Mouse (Mus musculus) cortical plate, adult 2 months (tissue): Measurements from ENCODE around the gene Ccdc127. TPM values are rescaled to one million over a fixed set of nuclear protein-coding genes. Genes with fewer than 3 reads are reported as not detected.

Experiments
- H3K27ac ChIP-seq: fragments of 200-500 bp; 2 replicates; pipeline ENCODE4 v1.5.1; 2012; ENCODE audit warnings: low read length, control low read depth, inconsistent platforms; ENCODE audit not compliant: insufficient read depth
- H3K4me1 ChIP-seq: fragments of 200-500 bp; 2 replicates; pipeline ENCODE4 v1.6.1; 2011; ENCODE audit warnings: low read length; ENCODE audit not compliant: control insufficient read depth, insufficient read depth
- H3K4me3 ChIP-seq: fragments of 200-500 bp; 2 replicates; pipeline ENCODE4 v1.5.1; 2011; ENCODE audit warnings: mild to moderate bottlenecking, low read length, control low read depth; ENCODE audit not compliant: insufficient read depth
- CTCF ChIP-seq: fragments of 200-500 bp; IDR thresholded peaks from 2 replicates; pipeline ENCODE4 v1.5.1; 2011; ENCODE audit warnings: mild to moderate bottlenecking, control low read depth, low read length; ENCODE audit not compliant: insufficient read depth; ENCODE audit errors: extremely low read depth
- POLR2A ChIP-seq: fragments of 200-500 bp; IDR thresholded peaks from 2 replicates; pipeline ENCODE4 v1.6.1; 2011; ENCODE audit warnings: mild to moderate bottlenecking, low read length, control low read depth; ENCODE audit not compliant: insufficient read depth; ENCODE audit errors: extremely low read depth
- polyA plus RNA-seq: library from polyadenylated mRNA; depleted of rRNA; stranded (reverse); fragments of >200 nt; gene quantifications from 2 replicates; pipeline ENCODE4 v1.2.3, GENCODE M21; 2012; rRNA removed

Gene Ccdc127
- polyA plus RNA-seq, 1 experiment = 34.5 TPM

DNA sequence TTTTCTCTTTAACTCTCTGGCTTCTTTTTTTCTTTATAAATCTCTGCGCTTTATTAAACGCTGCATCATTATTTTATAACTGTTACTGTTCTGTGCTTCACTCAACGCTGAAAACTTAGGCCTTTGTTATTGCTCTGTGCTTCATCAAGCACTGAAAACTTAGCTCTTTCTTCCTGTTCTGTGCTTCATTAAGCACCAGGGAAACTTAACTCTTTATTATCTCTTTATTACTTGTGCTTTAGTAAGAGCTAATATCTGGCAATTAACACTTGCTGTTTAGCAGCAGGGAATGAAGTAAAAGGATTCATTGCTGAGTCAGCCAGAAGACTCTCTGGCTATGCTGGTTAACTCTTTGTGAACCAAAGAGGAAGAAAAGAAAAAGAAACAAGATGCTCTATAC, 32.2 kb downstream of the Ccdc127 start:
- H3K27ac ChIP-seq = no peak overlapping the region
- TF ChIP-seq CTCF = no peak
- TF ChIP-seq POLR2A = no peak

DNA sequence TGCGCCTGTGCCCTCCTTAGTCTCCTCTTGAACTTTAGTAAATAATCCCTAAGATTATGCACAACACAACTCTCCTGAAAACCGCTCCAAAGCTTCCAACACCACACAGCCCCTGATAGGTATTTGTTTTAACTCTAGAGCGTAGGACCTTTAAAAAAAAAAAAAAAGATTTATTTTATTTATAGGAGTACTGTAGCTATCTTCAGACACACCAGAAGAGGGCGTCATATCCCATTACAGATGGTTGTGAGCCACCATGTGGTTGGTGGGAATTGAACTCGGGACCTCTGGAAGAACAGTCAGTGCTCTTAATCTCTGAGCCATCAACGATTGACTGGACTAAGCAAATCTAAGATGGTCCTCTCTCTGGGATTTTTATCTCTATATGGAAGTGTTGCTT, 39.6 kb downstream of the Ccdc127 start:
- Histone ChIP-seq H3K4me3 (peak overlapping the region; percentile 95; the same call in 1 of the 2 replicates), H3K4me1 (no peaks in the 10 kb centered on the region; the same call in 1 of the 2 replicates), H3K27ac (no peak overlapping the region)
- TF ChIP-seq POLR2A = no peak
- no peak for TF ChIP-seq CTCF

More for the DNA sequence above, 32.2 kb downstream of the Ccdc127 start:
- Histone ChIP-seq H3K4me3 (no peak overlapping the region), H3K4me1 (no peaks in the 10 kb centered on the region)

DNA sequence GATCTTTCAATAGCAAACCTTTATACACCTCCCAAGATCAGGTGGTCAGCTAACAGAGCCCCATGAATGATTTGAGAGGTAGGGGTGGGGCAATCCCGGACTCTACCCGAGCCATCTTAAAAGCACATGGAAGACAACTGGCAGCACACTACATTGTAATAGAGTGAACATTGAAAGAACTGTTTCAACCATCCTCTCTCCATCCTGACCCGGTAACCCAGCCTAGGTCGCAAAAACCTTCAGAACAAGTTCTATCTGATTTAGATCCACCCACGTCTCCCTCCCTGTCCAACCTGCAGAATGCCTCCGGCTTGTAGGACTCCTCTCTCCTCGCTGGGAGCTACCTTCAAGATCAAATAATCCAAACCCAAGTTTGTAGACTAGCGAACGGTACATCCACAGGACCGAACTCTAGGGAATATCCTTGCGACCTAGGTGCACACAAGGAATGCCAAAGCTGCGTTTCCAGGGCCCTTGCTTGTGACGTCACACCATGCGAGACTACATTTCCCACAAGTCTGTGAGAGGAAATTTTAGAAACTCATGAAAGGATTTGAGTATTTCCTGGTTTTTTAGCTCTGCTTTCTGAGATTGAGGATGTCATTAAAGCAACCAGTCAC, 40.4 kb downstream of the Ccdc127 start, which contains the start of gene Zfp72:
Gene Zfp72 (minus strand): TSS at position 466 of the 620 bp plus-strand sequence.
- TF ChIP-seq POLR2A (peak; percentile 68), CTCF (no peak)
- no peaks in the 10 kb centered on the region; the same call in 1 of the 2 replicates for H3K4me1 ChIP-seq
- H3K4me3 ChIP-seq = peak within 1 kb of the TSS; percentile 95
- no peak within 1 kb of the TSS; the same call in 1 of the 2 replicates for H3K27ac ChIP-seq

DNA sequence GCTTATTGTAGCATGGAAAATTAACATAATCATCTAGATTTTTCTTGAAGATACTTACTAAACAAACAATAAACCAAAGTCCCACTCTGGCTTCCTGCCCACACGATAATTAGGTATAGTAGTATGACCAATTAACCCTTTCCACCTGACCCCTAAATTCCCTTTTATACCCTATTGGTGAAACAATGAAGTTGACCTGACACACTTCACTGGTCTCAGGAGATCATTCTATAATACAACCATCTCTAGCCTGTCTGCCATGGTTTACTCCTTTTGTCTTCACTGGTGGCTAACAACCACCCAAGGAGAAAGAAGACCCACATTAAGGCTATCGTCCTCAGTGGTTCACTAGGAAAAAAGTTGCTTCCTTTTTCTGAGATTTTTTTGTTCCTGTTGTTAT, 41.0 kb downstream of the Ccdc127 start:
- Histone ChIP-seq H3K4me1 (no peaks in the 10 kb centered on the region; the same call in 1 of the 2 replicates), H3K4me3 (no peak overlapping the region; the same call in 1 of the 2 replicates), H3K27ac (no peak overlapping the region)
- TF ChIP-seq POLR2A (no peak), CTCF (no peak)

DNA sequence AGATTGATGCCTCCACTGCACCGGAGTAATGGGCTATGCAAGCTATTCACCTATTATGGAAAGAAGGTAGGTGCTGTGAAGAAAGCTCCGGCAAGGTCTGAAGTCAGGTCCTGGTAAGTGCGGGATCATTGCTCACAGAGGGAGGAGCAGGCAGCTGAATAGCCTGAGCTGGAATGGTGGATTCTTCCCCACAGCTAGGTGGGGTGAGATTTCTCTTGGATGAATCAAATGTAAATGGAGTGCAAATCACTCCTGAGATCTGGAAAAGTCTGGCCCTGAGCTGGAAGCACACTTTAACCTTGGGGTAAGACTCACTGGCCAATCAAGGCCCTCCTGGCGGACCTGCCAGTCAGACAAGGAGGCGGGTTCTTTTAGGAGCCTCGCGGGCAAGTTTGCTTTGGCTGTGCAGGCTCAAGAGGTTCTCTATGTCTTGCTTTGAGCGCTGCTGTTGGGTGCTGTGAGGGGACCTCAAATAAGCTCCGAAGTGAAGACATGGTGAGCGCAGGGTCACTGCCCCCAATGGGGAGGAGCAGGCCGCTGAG, 49.3 kb downstream of the Ccdc127 start, which contains the start of gene Ftl1-ps1:
Gene Ftl1-ps1 (plus strand): TSS at position 397 of the 542 bp plus-strand sequence.
- Histone ChIP-seq H3K4me3 (no peak within 1 kb of the TSS), H3K4me1 (no peaks in the 10 kb centered on the region), H3K27ac (no peak within 1 kb of the TSS)
- TF ChIP-seq POLR2A = no peak
- no peak for TF ChIP-seq CTCF

Other genes starting within 250 kb of the Ccdc127 start
- gene Slc9a3, start 228.9 kb upstream of the Ccdc127 start, polyA plus RNA-seq = 0.86 and 1.5 TPM in 2 replicates
- 49.8 and 53.6 TPM in 2 replicates for gene Exoc3, start 141.6 kb upstream of the Ccdc127 start, polyA plus RNA-seq
- 0.85 and 1.1 TPM in 2 replicates for gene Ahrr, start 58.0 kb upstream of the Ccdc127 start, polyA plus RNA-seq
- 139 and 150 TPM in 2 replicates for gene Pdcd6, start 32.7 kb upstream of the Ccdc127 start, polyA plus RNA-seq
- gene Sdha, start within 50 bp of the Ccdc127 start, polyA plus RNA-seq = 300 TPM in 2 replicates
- gene Lrrc14b, start 13.7 kb downstream of the Ccdc127 start, polyA plus RNA-seq = 0.17 and 0.21 TPM in 2 replicates
- gene Zfp72, start 40.5 kb downstream of the Ccdc127 start, polyA plus RNA-seq = 2.8 and 3.0 TPM in 2 replicates
- gene Ftl1-ps1, start 49.4 kb downstream of the Ccdc127 start, polyA plus RNA-seq = 33.4 and 35.4 TPM in 2 replicates
- 7.1 and 8.3 TPM in 2 replicates for gene Zfp825, start 143.7 kb downstream of the Ccdc127 start, polyA plus RNA-seq